ENCODE assay signal across 11 mouse cellular contexts in the genomic region with DNA sequence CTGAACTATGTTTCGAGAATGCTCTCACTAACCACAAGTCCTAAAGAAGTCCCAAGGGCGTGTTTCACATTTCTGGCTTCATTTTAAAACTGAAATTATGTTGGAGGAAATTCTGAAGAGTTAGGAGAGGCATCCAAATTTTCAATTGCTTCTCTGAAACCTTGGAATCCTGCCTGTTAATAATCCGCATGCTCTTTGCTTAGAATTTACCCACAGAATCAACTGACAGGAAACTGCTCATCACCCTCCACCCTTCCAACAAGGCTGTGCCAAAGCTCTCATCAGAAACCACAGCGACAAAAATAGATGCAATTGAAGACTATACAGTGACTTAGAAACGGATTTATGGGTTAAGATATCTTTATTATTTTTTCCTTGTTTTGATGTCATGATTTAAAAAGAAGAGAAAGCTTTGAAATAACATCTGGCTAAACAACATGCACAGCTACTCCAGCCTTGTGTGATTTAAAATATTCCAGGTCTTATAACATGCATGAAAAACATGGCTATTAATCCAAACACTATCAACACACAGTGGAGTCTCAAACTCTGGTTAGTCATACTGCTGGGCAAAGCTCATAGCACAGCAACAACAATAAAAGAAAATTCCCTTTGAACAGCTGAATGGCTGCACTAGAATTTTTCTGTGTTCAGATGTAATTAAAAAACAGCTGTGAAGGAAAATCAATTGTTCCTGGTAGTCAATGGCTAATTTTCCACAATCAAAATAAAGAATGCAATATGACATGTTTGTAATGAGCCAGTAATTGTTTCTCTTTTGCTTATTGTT.
A peak's percentile ranks its signal among the peaks of the same experiment; 100 is the strongest.
DNase-seq lines count a peak whose midpoint lies in the region; ATAC-seq and TF ChIP-seq lines count a peak whose summit lies in the region.
"Had no signal": no experiment of that assay in that cellular context is flagged by ENCODE, and none has a peak within 500 bp of the region (broad histone marks: within the 10 kb centered on the region; RNA-seq: fewer than 3 reads in every experiment).

No protein-coding gene starts in this region.

- H3K4me1 ChIP-seq in lung, embryonic 14.5 days (ENCODE audit: insufficient read depth) = no peaks in the 10 kb centered on the region
- H3K4me1 ChIP-seq: liver, embryonic 13.5 days; neural tube, embryonic 13.5 days had no signal

- H3K4me3 ChIP-seq in lung, embryonic 14.5 days (ENCODE audit: low read depth, low read length) = no peak overlapping the region
- H3K4me3 ChIP-seq: liver, embryonic 13.5 days; neural tube, embryonic 13.5 days had no signal

- no peak overlapping the region for H3K9ac ChIP-seq in lung, embryonic 14.5 days
- H3K9ac ChIP-seq: liver, embryonic 13.5 days; neural tube, embryonic 13.5 days had no signal

- WGBS in lung, embryonic 14.5 days = 34% methylated on average over 5 of the region's 5 CpGs

- TF ChIP-seq CTCF in lung, embryonic 14.5 days (IDR thresholded peaks at IDR 0.05; ENCODE audit: low read depth) = no peak

- no peak overlapping the region for H3K4me2 ChIP-seq in lung, embryonic 14.5 days
- H3K4me2 ChIP-seq: liver, embryonic 13.5 days; neural tube, embryonic 13.5 days had no signal

- H3K9me3 ChIP-seq in lung, embryonic 14.5 days (ENCODE audit: low read depth, low read length) = no peaks in the 10 kb centered on the region
- H3K9me3 ChIP-seq: liver, embryonic 13.5 days; neural tube, embryonic 13.5 days had no signal

- no peaks in the 10 kb centered on the region for H3K27me3 ChIP-seq in lung, embryonic 14.5 days (ENCODE audit: insufficient read depth, low read length)
- H3K27me3 ChIP-seq: liver, embryonic 13.5 days; neural tube, embryonic 13.5 days had no signal

- no peaks in the 10 kb centered on the region for H3K36me3 ChIP-seq in lung, embryonic 14.5 days (ENCODE audit: insufficient read depth)
- H3K36me3 ChIP-seq: liver, embryonic 13.5 days; neural tube, embryonic 13.5 days had no signal

- intact Hi-C loops in gastrocnemius, postnatal 14 days (cut with DNase I; ENCODE audit: low total_unique reads) = no loop called here

- peak; percentile 82 for ATAC-seq in lung, embryonic 14.5 days (ENCODE audit: insufficient read depth)
- peak; percentile 71 for ATAC-seq in megakaryocyte progenitor cell, adult 5-6 weeks (replicated peaks; ENCODE audit: poor library complexity)
- ATAC-seq: intestine, postnatal 0 days had no signal

- peak overlapping the region; percentile 28; the same call in 1 of the 2 replicates for H3K27ac ChIP-seq in lung, embryonic 14.5 days (ENCODE audit: low read depth)
- H3K27ac ChIP-seq: liver, embryonic 13.5 days; neural tube, embryonic 13.5 days had no signal

- peak; percentile 3 to 52 for DNase-seq in cerebellum, postnatal 14 days
- no peak for DNase-seq in cerebellum, adult 9-10 months
- DNase-seq in lung, embryonic 14.5 days = peak; percentile 73
- DNase-seq in lung, postnatal 4 days = no peak
- DNase-seq in gastrocnemius, postnatal 14 days = peak; percentile 5
- no peak for DNase-seq in ovary, postnatal 36 days (ENCODE audit: low spot score)
- DNase-seq in right cerebral cortex, postnatal 10 days (ENCODE audit: low spot score in 2 of 2) = no peak
- DNase-seq: liver, embryonic 13.5 days had no signal

Comparison
In these comparisons a context has a peak if more than half of its experiments do, and no peak if none do; other contexts are left out.
1. DNase-seq: peak in cerebellum, postnatal 14 days (2 of 2), lung, embryonic 14.5 days (single experiment) and gastrocnemius, postnatal 14 days (single experiment); none in cerebellum, adult 9-10 months (single experiment), lung, postnatal 4 days (0 of 2), ovary, postnatal 36 days (single experiment) and right cerebral cortex, postnatal 10 days (0 of 2).